Mouse (Mus musculus) heart, adult 8-10 months (tissue): Measurements from ENCODE around the gene Gm16440. TPM values are rescaled to one million over a fixed set of nuclear protein-coding genes. Genes with fewer than 3 reads are reported as not detected.
"Not testable (repeated sequence)": the region's sequence is repeated elsewhere in the genome, so short reads cannot be mapped to it uniquely, and the experiment has no call there.

Experiments used
- DNase-seq: peaks from one replicate; pipeline ENCODE4 v3.0.0; 2022; ENCODE audit warnings: low spot score
- total RNA-seq, 4 experiments: library from RNA; stranded (reverse); gene quantifications; 2 replicates each; pipeline ENCODE4 v1.2.4; 2022

Gm16440 gene
- total RNA-seq: not detected

DNA sequence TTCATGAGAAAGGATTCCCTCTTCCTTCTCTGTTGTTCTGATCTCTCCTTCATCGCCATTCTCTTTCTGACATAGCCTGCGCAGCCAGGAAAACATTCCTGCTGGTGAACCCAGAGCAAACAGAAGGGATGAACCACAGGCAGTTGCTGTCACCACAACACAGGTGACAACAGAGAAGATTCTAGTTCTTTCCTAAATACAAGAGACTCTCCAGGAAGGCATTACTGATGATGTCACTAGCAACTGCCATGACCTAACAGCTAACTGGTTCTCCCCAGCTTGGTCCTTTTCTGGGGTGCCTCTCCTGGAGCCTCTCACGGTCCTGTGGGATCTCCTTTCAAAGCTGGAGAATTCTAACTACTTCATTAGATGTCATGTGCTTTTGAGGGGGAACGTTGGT, at the start of gene Gm16440:
TSS of gene Gm16440 (minus strand) at position 101 of the 400 bp plus-strand sequence.
- DNase-seq: not testable (repeated sequence)

GRCm38 (mm10) chr14:6426766-6427165, 36.6 kb upstream of the Gm16440 start:
- DNase-seq: peak; percentile 42

DNA sequence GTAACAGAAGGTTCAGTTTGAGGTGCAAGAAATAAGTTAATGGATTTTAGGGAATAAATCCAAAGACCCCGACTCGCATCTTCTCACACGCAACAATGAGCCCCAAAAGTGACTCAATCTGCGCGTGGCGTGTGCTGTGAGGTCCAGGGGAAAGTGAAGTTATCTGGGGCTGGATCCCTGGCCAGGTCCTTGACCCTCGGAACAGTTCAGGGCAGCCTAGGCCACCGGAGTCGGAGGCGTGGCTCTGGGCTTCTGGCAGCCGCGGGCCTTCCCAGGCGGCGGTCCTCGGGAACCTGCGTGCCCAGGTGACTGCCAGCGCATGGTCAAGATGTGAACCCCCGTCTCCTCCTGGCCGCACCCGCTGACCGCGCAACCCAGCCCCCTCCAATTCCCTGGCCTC, 36.2 kb upstream of the Gm16440 start:
- DNase-seq: not testable (repeated sequence)

GRCm38 (mm10) chr14:6412382-6412781, 22.3 kb upstream of the Gm16440 start, which contains the start of gene Gm3591:
Gm3591 (minus strand) TSS chr14:6412482.
- not testable (repeated sequence) for DNase-seq

- not testable (repeated sequence) for DNase-seq
These were observed 46.5 kb downstream of the Gm16440 start, which contains the start of gene Gm3618 for GRCm38 (mm10) chr14:6343578-6343977. Gm3618 (minus strand) TSS chr14:6343678.

Other genes with a start within 250 kb of the Gm16440 start
- under 1 TPM in 3 of 4 experiments, not detected in 1; 0.12 to 0.29 (median 0.16) TPM for gene Gm21560, start 171.0 kb downstream of the Gm16440 start, total RNA-seq
- under 1 TPM in 2 of 4 experiments, not detected in 2; 0.29 to 0.60 TPM for gene Gm3411, start 103.1 kb downstream of the Gm16440 start, total RNA-seq
- gene Gm21103, start 85.5 kb downstream of the Gm16440 start, total RNA-seq: not detected
- not detected for gene Gm3618, start 46.6 kb downstream of the Gm16440 start, total RNA-seq
- gene Gm3591, start 22.2 kb upstream of the Gm16440 start, total RNA-seq: under 1 TPM in 2 of 4 experiments, not detected in 2; 0.44 to 0.47 TPM
- not detected for gene Gm3594, start 54.3 kb upstream of the Gm16440 start, total RNA-seq
- not detected for gene Gm8356, start 147.0 kb upstream of the Gm16440 start, total RNA-seq
- gene Gm3629, start 200.3 kb upstream of the Gm16440 start, total RNA-seq: not detected
- gene Gm3460, start 232.1 kb upstream of the Gm16440 start, total RNA-seq: not detected